Mouse (Mus musculus): ENCODE results near the gene Atp5g1.
"Not testable (repeated sequence)": the region's sequence is repeated elsewhere in the genome, so short reads cannot be mapped to it uniquely, and the experiment has no call there.

The Atp5g1 gene

GRCm38 (mm10) chr11:96075509-96076220 is at the start of gene Atp5g1:
Gene Atp5g1, minus strand, starts transcription at chr11:96075670.
- DNase-seq = peak; percentile 97 to 99

- peak; percentile 13 to 16 for DNase-seq
These were observed 48.8 kb upstream of the Atp5g1 start for GRCm38 (mm10) chr11:96124052-96124914.

- not testable (repeated sequence) for DNase-seq
These were observed 47.3 kb upstream of the Atp5g1 start for GRCm38 (mm10) chr11:96122806-96123205.

GRCm38 (mm10) chr11:96119401-96119800 is 43.9 kb upstream of the Atp5g1 start:
- DNase-seq = no peak

- DNase-seq = not testable (repeated sequence)
These were observed 41.5 kb upstream of the Atp5g1 start for GRCm38 (mm10) chr11:96116925-96117324.

- DNase-seq = no peak
These were observed 40.6 kb upstream of the Atp5g1 start for GRCm38 (mm10) chr11:96116116-96116515.

GRCm38 (mm10) chr11:96115416-96115815 is 39.9 kb upstream of the Atp5g1 start:
- DNase-seq = no peak

GRCm38 (mm10) chr11:96114077-96114476 is 38.6 kb upstream of the Atp5g1 start:
- no peak for DNase-seq

GRCm38 (mm10) chr11:96111751-96112150 is 36.3 kb upstream of the Atp5g1 start, which contains the start of gene Calcoco2:
Gene Calcoco2, minus strand, starts transcription at chr11:96111964.
- no peak for DNase-seq

- not testable (repeated sequence) for DNase-seq
These were observed 35.5 kb upstream of the Atp5g1 start for GRCm38 (mm10) chr11:96110950-96111349.

- no peak for DNase-seq
These were observed 32.9 kb upstream of the Atp5g1 start for GRCm38 (mm10) chr11:96108376-96108775.

GRCm38 (mm10) chr11:96093361-96093760 is 17.9 kb upstream of the Atp5g1 start:
- DNase-seq = peak; percentile 52 to 63

- DNase-seq = no peak
These were observed 17.3 kb upstream of the Atp5g1 start for GRCm38 (mm10) chr11:96092674-96093291.

- DNase-seq = peak in 1 of 2 experiments; percentile 36
These were observed 15.6 kb upstream of the Atp5g1 start for GRCm38 (mm10) chr11:96091073-96091472.

GRCm38 (mm10) chr11:96087981-96088380 is 12.5 kb upstream of the Atp5g1 start:
- DNase-seq = no peak

GRCm38 (mm10) chr11:96082682-96083081 is 7.2 kb upstream of the Atp5g1 start:
- no peak for DNase-seq

- DNase-seq = no peak
These were observed 5.3 kb upstream of the Atp5g1 start for GRCm38 (mm10) chr11:96080736-96081135.

- no peak for DNase-seq
These were observed 993 bp upstream of the Atp5g1 start for GRCm38 (mm10) chr11:96076221-96077105.

GRCm38 (mm10) chr11:96075177-96075508 is 327 bp downstream of the Atp5g1 start:
- DNase-seq = no peak

GRCm38 (mm10) chr11:96074351-96075176 is 906 bp downstream of the Atp5g1 start:
- DNase-seq = peak; percentile 61 to 74

GRCm38 (mm10) chr11:96073295-96073993 is 2.0 kb downstream of the Atp5g1 start:
- peak; percentile 36 to 43 for DNase-seq
